Mouse (Mus musculus) kidney, embryonic 15.5 days (tissue): ENCODE measurements at regions not wholly inside any gene's neighbourhood (a gene's known extent, or its start where the extent isn't known, plus 50 kb on each side); places are given as distances from the start of the nearest gene placed in this dataset.

Experiments used
- ATAC-seq: fragments of 200-750 bp; cut with Nextera tagmentation; replicated peaks from 2 replicates; pipeline ENCODE4 v1.8.0; 2017; ENCODE audit warnings: moderate TSS enrichment; ENCODE audit not compliant: low FRiP score
- H3K27ac ChIP-seq: fragments of 300-500 bp; sonication (generic); 2 replicates; pipeline ENCODE4 v1.5.1; 2015; ENCODE audit warnings: mild to moderate bottlenecking, inconsistent platforms
- H3K27me3 ChIP-seq: fragments of 300-500 bp; sonication (generic); 2 replicates; pipeline ENCODE4 v1.6.1; 2015; ENCODE audit warnings: inconsistent platforms
- H3K36me3 ChIP-seq: fragments of 300-500 bp; sonication (generic); 2 replicates; pipeline ENCODE4 v1.6.1; 2015; ENCODE audit warnings: inconsistent platforms
- H3K4me1 ChIP-seq: fragments of 300-500 bp; sonication (generic); 2 replicates; pipeline ENCODE4 v1.6.1; 2015; ENCODE audit warnings: inconsistent platforms
- H3K4me2 ChIP-seq: fragments of 300-500 bp; sonication (generic); 2 replicates; pipeline ENCODE4 v1.6.1; 2015; ENCODE audit warnings: moderate library complexity, mild to moderate bottlenecking, inconsistent platforms
- H3K4me3 ChIP-seq: fragments of 300-500 bp; sonication (generic); replicated peaks from 2 replicates; pipeline ENCODE4 v1.5.1; 2015; ENCODE audit warnings: mild to moderate bottlenecking, inconsistent platforms
- H3K9ac ChIP-seq: fragments of 300-500 bp; sonication (generic); 2 replicates; pipeline ENCODE4 v1.6.1; 2015; ENCODE audit warnings: mild to moderate bottlenecking, inconsistent platforms
- H3K9me3 ChIP-seq: fragments of 300-500 bp; sonication (generic); replicated peaks from 2 replicates; pipeline ENCODE4 v1.6.1; 2016; ENCODE audit warnings: inconsistent platforms
- WGBS: fragments of 180-500 bp; shearing (Covaris S2); methylation state at CpG from one replicate; pipeline ENCODE4 v1.1.7; 2015; ENCODE audit warnings: mixed read lengths; 5-methylcytosine and 5-hydroxymethylcytosine counted together

DNA sequence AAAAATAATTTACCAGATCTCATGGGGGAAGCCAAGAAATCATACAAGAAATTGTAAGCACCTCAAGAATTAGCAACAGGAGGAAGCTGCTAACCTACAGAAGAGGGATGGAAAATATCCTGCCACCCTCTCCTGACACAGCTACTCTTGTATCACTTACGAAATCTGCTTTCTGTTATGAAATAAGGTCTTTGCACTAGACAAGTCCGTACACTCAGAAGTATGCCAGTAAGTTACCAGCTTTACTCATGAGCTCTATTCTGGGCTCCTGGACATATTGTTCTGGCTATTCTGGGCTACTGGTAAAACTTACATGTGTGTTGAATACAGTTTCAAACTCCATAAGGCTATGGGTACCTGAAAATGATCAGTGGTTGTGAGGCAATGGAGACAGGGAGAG is 379.9 kb downstream of the Pmp22 start:
- no peak for ATAC-seq
- H3K36me3 ChIP-seq = no peaks in the 10 kb centered on the region
- WGBS = 92% methylated on average over 2 of the region's 2 CpGs
- H3K4me2 ChIP-seq = no peak overlapping the region
- peaks cover 5% of the 10 kb centered on the region; the same call in 1 of the 2 replicates for H3K9me3 ChIP-seq
- H3K4me1 ChIP-seq = no peaks in the 10 kb centered on the region
- no peaks in the 10 kb centered on the region for H3K27me3 ChIP-seq
- H3K9ac ChIP-seq = no peak overlapping the region
- no peak overlapping the region for H3K27ac ChIP-seq
- H3K4me3 ChIP-seq = no peak overlapping the region

GRCm38 (mm10) chr11:63510611-63511010 is 381.8 kb downstream of the Pmp22 start:
- H3K9ac ChIP-seq = no peak overlapping the region
- no peaks in the 10 kb centered on the region for H3K36me3 ChIP-seq
- WGBS = 82% methylated on average over 7 of the region's 7 CpGs
- no peak overlapping the region for H3K4me2 ChIP-seq
- no peaks in the 10 kb centered on the region for H3K4me1 ChIP-seq
- ATAC-seq = no peak
- no peaks in the 10 kb centered on the region for H3K27me3 ChIP-seq
- no peak overlapping the region for H3K4me3 ChIP-seq
- H3K9me3 ChIP-seq = peaks cover 6% of the 10 kb centered on the region; the same call in 1 of the 2 replicates
- no peak overlapping the region for H3K27ac ChIP-seq

DNA sequence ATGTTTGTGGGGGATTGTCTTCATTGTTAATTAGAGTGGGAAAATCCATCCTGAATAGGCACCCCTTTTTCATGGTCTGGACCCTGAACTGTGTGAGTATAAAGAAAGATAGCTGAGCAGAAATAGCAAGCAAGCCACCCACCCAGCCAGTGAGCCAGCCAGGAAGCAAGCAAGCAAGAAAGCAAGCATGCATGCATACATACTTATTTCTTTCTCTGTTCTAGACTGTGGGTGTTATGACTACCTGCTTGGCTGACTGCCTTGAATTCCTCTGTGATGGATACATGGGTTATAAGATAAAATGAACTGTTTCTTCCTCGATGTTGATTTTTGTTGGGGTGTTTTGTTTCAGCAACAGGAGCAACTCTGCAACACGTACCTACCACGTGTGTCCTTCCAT is 385.8 kb downstream of the Pmp22 start:
- 88% methylated on average over 3 of the region's 3 CpGs for WGBS
- no peaks in the 10 kb centered on the region for H3K36me3 ChIP-seq
- no peak overlapping the region for H3K4me2 ChIP-seq
- H3K9ac ChIP-seq = no peak overlapping the region
- 0 out of 2 replicates have a peak, but pooled peaks cover 2% of the 10 kb centered on the region for H3K4me1 ChIP-seq
- H3K4me3 ChIP-seq = no peak overlapping the region
- peaks cover 6% of the 10 kb centered on the region; the same call in 1 of the 2 replicates for H3K9me3 ChIP-seq
- no peak overlapping the region for H3K27ac ChIP-seq
- no peaks in the 10 kb centered on the region for H3K27me3 ChIP-seq
- no peak for ATAC-seq

- H3K4me2 ChIP-seq = no peak overlapping the region
- H3K36me3 ChIP-seq = no peaks in the 10 kb centered on the region
- H3K9me3 ChIP-seq = no peaks in the 10 kb centered on the region
- 40% methylated on average over 6 of the region's 6 CpGs for WGBS
- H3K27ac ChIP-seq = no peak overlapping the region
- ATAC-seq = no peak; the same call in 1 of the 2 replicates
- no peak overlapping the region for H3K9ac ChIP-seq
- 0 out of 2 replicates have a peak, but pooled peaks cover 2% of the 10 kb centered on the region for H3K4me1 ChIP-seq
- no peak overlapping the region for H3K4me3 ChIP-seq
- no peaks in the 10 kb centered on the region for H3K27me3 ChIP-seq
Observed at GRCm38 (mm10) chr11:63518847-63519246, 390.1 kb downstream of the Pmp22 start.

DNA sequence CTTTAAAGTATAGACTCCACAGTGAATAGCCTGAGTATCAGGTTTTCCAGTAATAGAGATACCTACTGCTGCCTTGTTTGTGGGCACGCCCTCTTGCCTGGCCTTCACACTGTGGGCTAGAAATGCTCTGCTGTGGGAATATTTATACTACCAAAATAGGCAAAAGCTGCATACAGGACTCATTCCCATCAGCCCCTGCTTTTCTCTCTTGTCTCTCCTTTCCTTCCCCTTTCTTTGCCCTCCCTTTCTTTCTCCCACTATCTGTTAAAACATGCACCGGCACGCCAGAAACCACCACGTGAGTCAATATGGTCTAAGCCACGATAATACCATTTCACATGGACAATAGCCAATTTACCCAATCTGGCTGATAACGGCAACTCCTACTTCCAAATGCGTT is 395.5 kb downstream of the Pmp22 start:
- 87% methylated on average over 7 of the region's 7 CpGs for WGBS
- Histone ChIP-seq H3K27me3 (no peaks in the 10 kb centered on the region), H3K4me3 (no peak overlapping the region), H3K4me1 (no peaks in the 10 kb centered on the region), H3K4me2 (no peak overlapping the region), H3K9me3 (no peaks in the 10 kb centered on the region), H3K9ac (no peak overlapping the region), H3K36me3 (no peaks in the 10 kb centered on the region), H3K27ac (no peak overlapping the region)
- no peak for ATAC-seq

DNA sequence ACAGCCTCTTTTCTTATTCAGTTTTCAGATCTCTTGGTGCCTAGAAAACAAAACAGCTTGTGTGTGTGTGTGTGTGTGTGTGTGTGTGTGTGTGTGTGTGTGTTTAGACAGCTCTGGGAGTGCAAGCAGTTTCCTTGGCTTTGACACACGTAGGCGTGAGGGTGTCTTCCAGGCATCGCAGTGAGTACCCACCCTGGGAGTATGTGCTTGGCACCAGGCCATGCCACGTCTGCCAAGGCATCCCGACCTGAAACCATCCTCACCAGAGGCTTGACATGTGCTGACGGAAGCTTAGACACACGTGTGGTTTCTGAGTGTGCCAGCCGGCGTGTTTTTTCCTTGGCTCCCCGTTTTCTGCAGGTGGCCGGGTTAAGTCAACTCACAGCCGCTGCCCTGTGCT is 396.6 kb downstream of the Pmp22 start:
- Histone ChIP-seq H3K4me1 (no peaks in the 10 kb centered on the region), H3K27ac (no peak overlapping the region), H3K4me2 (no peak overlapping the region), H3K27me3 (no peaks in the 10 kb centered on the region), H3K4me3 (no peak overlapping the region), H3K9me3 (no peaks in the 10 kb centered on the region), H3K9ac (no peak overlapping the region), H3K36me3 (no peaks in the 10 kb centered on the region)
- 67% methylated on average over 12 of the region's 12 CpGs for WGBS
- ATAC-seq = no peak

- no peak overlapping the region for H3K4me2 ChIP-seq
- no peaks in the 10 kb centered on the region for H3K36me3 ChIP-seq
- ATAC-seq = no peak
- H3K27me3 ChIP-seq = no peaks in the 10 kb centered on the region
- no peaks in the 10 kb centered on the region for H3K4me1 ChIP-seq
- no peak overlapping the region for H3K27ac ChIP-seq
- no peak overlapping the region for H3K4me3 ChIP-seq
- no peak overlapping the region for H3K9ac ChIP-seq
- 68% methylated on average over 3 of the region's 3 CpGs for WGBS
- no peaks in the 10 kb centered on the region for H3K9me3 ChIP-seq
Observed at GRCm38 (mm10) chr11:63525956-63526355, 396.1 kb downstream of the Hs3st3b1 start.

DNA sequence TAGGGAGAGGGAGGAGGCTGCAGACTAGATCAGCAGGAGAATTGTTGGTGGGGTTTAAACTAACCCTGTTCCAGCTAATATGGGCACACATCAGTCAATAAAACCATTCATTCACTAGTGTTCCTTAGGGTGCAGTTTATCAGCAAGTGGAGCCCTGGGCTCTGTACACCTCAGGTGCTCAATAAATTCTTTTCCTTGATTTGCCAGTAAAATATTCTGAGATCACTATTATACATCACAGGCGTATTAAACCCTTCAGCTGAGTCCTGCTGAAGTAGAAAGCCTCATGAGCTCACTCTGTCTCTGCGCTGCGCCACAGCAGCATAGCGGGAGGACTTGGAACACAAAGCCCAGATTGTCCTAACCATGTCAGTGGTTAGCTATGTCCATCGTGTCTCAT is 389.3 kb downstream of the Hs3st3b1 start:
- no peak for ATAC-seq
- 83% methylated on average over 5 of the region's 5 CpGs for WGBS
- H3K9ac ChIP-seq = no peak overlapping the region

GRCm38 (mm10) chr11:63533555-63534200 is 388.4 kb downstream of the Hs3st3b1 start:
- Histone ChIP-seq H3K9me3 (no peaks in the 10 kb centered on the region), H3K36me3 (no peaks in the 10 kb centered on the region), H3K9ac (no peak overlapping the region), H3K4me2 (no peak overlapping the region), H3K4me3 (no peak overlapping the region), H3K27ac (no peak overlapping the region), H3K27me3 (0 out of 2 replicates have a peak, but pooled peaks cover 3% of the 10 kb centered on the region), H3K4me1 (no peaks in the 10 kb centered on the region)
- no peak for ATAC-seq
- WGBS = 62% methylated on average over 4 of the region's 4 CpGs

More for the DNA sequence above, 389.3 kb downstream of the Hs3st3b1 start:
- Histone ChIP-seq H3K4me1 (no peaks in the 10 kb centered on the region), H3K4me2 (no peak overlapping the region), H3K27me3 (0 out of 2 replicates have a peak, but pooled peaks cover 3% of the 10 kb centered on the region), H3K4me3 (no peak overlapping the region), H3K36me3 (no peaks in the 10 kb centered on the region), H3K27ac (no peak overlapping the region), H3K9me3 (no peaks in the 10 kb centered on the region)

GRCm38 (mm10) chr11:63537693-63538092 is 384.4 kb downstream of the Hs3st3b1 start:
- H3K4me1 ChIP-seq = no peaks in the 10 kb centered on the region
- WGBS = 75% methylated on average over 3 of the region's 3 CpGs
- H3K9ac ChIP-seq = no peak overlapping the region
- no peaks in the 10 kb centered on the region for H3K36me3 ChIP-seq
- H3K9me3 ChIP-seq = no peaks in the 10 kb centered on the region
- ATAC-seq = no peak
- H3K4me3 ChIP-seq = no peak overlapping the region
- 0 out of 2 replicates have a peak, but pooled peaks cover 3% of the 10 kb centered on the region for H3K27me3 ChIP-seq
- no peak overlapping the region for H3K4me2 ChIP-seq
- H3K27ac ChIP-seq = no peak overlapping the region

GRCm38 (mm10) chr11:63543971-63544696 is 378.0 kb downstream of the Hs3st3b1 start:
- WGBS = 85% methylated on average over 7 of the region's 7 CpGs
- no peak for ATAC-seq
- H3K9ac ChIP-seq = no peak overlapping the region
- H3K36me3 ChIP-seq = no peaks in the 10 kb centered on the region
- H3K27ac ChIP-seq = no peak overlapping the region
- 0 out of 2 replicates have a peak, but pooled peaks cover 3% of the 10 kb centered on the region for H3K27me3 ChIP-seq
- H3K4me3 ChIP-seq = no peak overlapping the region
- peaks cover 6% of the 10 kb centered on the region for H3K4me1 ChIP-seq
- no peaks in the 10 kb centered on the region for H3K9me3 ChIP-seq
- H3K4me2 ChIP-seq = no peak overlapping the region

- Histone ChIP-seq H3K9me3 (no peaks in the 10 kb centered on the region), H3K4me3 (no peak overlapping the region), H3K4me1 (peaks cover 6% of the 10 kb centered on the region), H3K27me3 (0 out of 2 replicates have a peak, but pooled peaks cover 3% of the 10 kb centered on the region), H3K4me2 (no peak overlapping the region), H3K9ac (no peak overlapping the region), H3K27ac (no peak overlapping the region), H3K36me3 (no peaks in the 10 kb centered on the region)
- WGBS = 11% methylated on average over 7 of the region's 7 CpGs
- ATAC-seq = no peak
Observed at GRCm38 (mm10) chr11:63545516-63545915, 376.6 kb downstream of the Hs3st3b1 start.
